Mouse (Mus musculus) hindbrain, embryonic 14.5 days (tissue): ENCODE data around the gene Usp29. TPM values are rescaled to one million over a fixed set of nuclear protein-coding genes. Genes with fewer than 3 reads are reported as not detected.
"Not testable (repeated sequence)": the region's sequence is repeated elsewhere in the genome, so short reads cannot be mapped to it uniquely, and the experiment has no call there.

Source experiments
- ATAC-seq: fragments of 200-750 bp; cut with Nextera tagmentation; 2 replicates; pipeline ENCODE4 v1.8.0; 2017; ENCODE audit warnings: moderate number of reproducible peaks, mild to moderate bottlenecking, moderate TSS enrichment, moderate library complexity; ENCODE audit not compliant: low FRiP score
- DNase-seq: peaks from one replicate; pipeline ENCODE4 v3.0.0-alpha.2; 2015; ENCODE audit warnings: low spot score
- H3K27ac ChIP-seq: fragments of 300-500 bp; sonication (generic); 2 replicates; pipeline ENCODE4 v1.5.1; 2014; ENCODE audit warnings: mild to moderate bottlenecking, moderate library complexity
- H3K27me3 ChIP-seq: fragments of 300-500 bp; sonication (generic); 2 replicates; pipeline ENCODE4 v1.6.1; 2014; ENCODE audit warnings: mild to moderate bottlenecking, low read length, mixed read lengths; ENCODE audit not compliant: control insufficient read depth, insufficient read depth
- H3K36me3 ChIP-seq: fragments of 300-500 bp; sonication (generic); replicated peaks from 2 replicates; pipeline ENCODE4 v1.6.1; 2014; ENCODE audit not compliant: control insufficient read depth, insufficient read depth
- H3K4me1 ChIP-seq: fragments of 300-500 bp; sonication (generic); replicated peaks from 2 replicates; pipeline ENCODE4 v1.6.1; 2014; ENCODE audit warnings: antibody characterized with exemption, low read length, mixed read lengths; ENCODE audit not compliant: control insufficient read depth, insufficient read depth
- H3K4me2 ChIP-seq: fragments of 300-500 bp; sonication (generic); replicated peaks from 2 replicates; pipeline ENCODE4 v1.6.1; 2014; ENCODE audit warnings: mild to moderate bottlenecking, moderate library complexity
- H3K4me3 ChIP-seq: fragments of 300-500 bp; sonication (generic); replicated peaks from 2 replicates; pipeline ENCODE4 v1.5.1; 2014; ENCODE audit warnings: mild to moderate bottlenecking, low read length
- H3K9ac ChIP-seq: fragments of 300-500 bp; sonication (generic); 2 replicates; pipeline ENCODE4 v1.6.1; 2014
- H3K9me3 ChIP-seq: fragments of 300-500 bp; sonication (generic); 2 replicates; pipeline ENCODE4 v1.6.1; 2016; ENCODE audit warnings: low read length; ENCODE audit not compliant: control insufficient read depth
- WGBS: fragments of 180-500 bp; shearing (Covaris S2); extraction: QIAGEN DNeasy Blood & Tissue Kit; methylation state at CpG from one replicate; pipeline ENCODE4 v1.1.7; 2014; 5-methylcytosine and 5-hydroxymethylcytosine counted together
- polyA plus RNA-seq: library from polyadenylated mRNA; unstranded; fragments of >200 nt; fragmentation: Nextera tagmentation; extraction: Ambion mirVana; gene quantifications from 2 replicates; pipeline ENCODE4 v1.2.1, GENCODE M21; 2014

Gene Usp29
- polyA plus RNA-seq, 1 experiment from 2014 or later, result 29.4 TPM

DNA sequence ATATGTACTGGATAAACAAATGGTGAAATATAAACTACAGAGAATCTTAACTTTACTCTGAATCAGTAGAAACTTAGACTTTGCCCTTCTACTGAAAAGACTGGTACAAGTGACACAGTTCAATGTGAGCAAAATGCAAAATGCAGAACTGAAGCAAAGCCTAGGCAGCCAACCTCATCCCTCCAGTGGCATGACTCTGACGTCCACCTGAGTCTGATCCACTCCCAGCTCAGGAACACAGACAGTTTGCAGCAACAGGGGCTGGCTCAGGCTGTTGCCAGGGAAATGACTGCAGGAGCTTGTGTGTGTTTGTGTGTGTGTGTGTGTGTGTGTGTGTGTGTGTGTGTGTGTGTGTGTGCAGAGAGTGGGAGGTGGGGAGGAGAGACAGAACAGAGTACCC lies 147.8 kb downstream of the Usp29 start:
- DNase-seq (no peak), ATAC-seq (no peak)
- H3K27ac ChIP-seq, result no peak overlapping the region
- no peaks in the 10 kb centered on the region for H3K27me3 ChIP-seq
- H3K9me3 ChIP-seq, result no peaks in the 10 kb centered on the region
- H3K9ac ChIP-seq, result no peak overlapping the region
- peaks cover 5% of the 10 kb centered on the region for H3K4me1 ChIP-seq
- H3K36me3 ChIP-seq, result no peaks in the 10 kb centered on the region
- H3K4me3 ChIP-seq, result no peak overlapping the region
- no peak overlapping the region for H3K4me2 ChIP-seq
- 75% methylated on average over 1 of the region's 1 CpGs for WGBS

DNA sequence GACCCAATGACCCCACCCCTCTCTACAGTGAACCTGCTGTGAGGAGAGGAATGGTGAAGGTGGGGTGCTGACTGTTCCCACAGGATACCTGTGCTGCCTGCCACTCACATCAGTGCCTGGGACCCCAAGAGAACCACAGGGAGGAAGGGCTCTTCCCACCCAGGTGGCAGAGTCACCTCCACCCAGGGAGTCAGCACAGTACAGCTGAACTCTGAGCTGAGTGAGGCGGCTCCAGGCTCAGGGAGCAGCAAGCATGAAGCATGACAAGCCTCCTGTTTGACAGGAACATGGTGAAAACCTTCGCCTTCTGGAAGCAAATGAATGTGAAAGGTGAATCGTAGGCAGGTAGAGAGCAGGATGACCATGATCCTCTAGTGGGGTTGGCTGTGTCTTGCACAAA lies 148.5 kb downstream of the Usp29 start:
- not testable (repeated sequence) for H3K27ac ChIP-seq, H3K4me2 ChIP-seq, DNase-seq, H3K9ac ChIP-seq, H3K36me3 ChIP-seq, H3K27me3 ChIP-seq, H3K4me1 ChIP-seq, H3K9me3 ChIP-seq, ATAC-seq, H3K4me3 ChIP-seq
- 93% methylated on average over 3 of the region's 3 CpGs for WGBS

DNA sequence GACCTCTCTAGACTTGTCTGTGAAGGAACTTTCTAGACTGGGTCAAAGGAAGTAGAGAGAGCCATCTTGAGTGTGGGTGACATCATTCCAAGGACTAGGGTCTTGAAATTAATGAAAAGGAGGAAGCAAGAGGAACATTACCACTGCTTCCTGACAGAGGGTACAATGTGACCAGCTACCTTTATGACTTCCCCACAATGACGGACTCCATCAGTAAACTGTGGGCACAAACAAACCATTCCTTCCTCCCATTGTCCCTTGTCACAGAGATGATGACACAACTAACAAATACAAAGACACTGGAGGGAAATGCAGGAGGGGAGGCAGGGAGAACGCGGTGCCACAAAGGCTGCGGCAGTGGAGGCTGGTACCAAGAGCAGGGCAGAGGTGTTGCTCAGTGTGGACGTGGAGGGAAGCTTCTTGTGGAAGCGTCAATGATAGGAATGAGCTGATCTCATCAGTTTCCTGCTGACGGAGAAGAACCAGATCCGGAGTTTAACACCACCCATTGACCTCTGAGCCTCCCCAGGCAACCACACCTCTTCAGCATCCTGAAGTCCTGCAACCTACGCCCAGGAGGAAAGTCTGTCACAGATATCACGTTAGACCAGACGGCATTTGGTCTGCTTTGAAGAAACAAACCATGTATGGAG lies 149.3 kb downstream of the Usp29 start:
- WGBS, result 89% methylated on average over 11 of the region's 11 CpGs

DNA sequence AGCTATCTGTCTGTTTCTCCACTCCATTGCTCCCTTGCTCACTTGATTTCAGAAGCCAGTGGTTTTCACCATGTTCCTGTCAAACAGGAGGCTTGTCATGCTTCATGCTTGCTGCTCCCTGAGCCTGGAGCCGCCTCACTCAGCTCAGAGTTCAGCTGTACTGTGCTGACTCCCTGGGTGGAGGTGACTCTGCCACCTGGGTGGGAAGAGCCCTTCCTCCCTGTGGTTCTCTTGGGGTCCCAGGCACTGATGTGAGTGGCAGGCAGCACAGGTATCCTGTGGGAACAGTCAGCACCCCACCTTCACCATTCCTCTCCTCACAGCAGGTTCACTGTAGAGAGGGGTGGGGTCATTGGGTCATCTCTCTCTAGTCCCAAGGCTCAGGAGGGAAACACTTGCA lies 150.5 kb downstream of the Usp29 start:
- H3K27me3 ChIP-seq, H3K4me3 ChIP-seq, H3K9ac ChIP-seq, DNase-seq, H3K4me1 ChIP-seq, H3K4me2 ChIP-seq, H3K27ac ChIP-seq, H3K36me3 ChIP-seq, H3K9me3 ChIP-seq: not testable (repeated sequence)
- ATAC-seq, result peak; percentile 22; the same call in 1 of the 2 replicates
- no CpG with 5 or more reads among the region's 1 CpGs for WGBS

More for the DNA sequence above, 149.3 kb downstream of the Usp29 start:
- Histone ChIP-seq H3K4me3 (no peak overlapping the region), H3K36me3 (no peaks in the 10 kb centered on the region), H3K4me1 (peaks cover 5% of the 10 kb centered on the region), H3K27ac (no peak overlapping the region), H3K9ac (no peak overlapping the region), H3K9me3 (no peaks in the 10 kb centered on the region), H3K27me3 (no peaks in the 10 kb centered on the region), H3K4me2 (no peak overlapping the region)
- DNase-seq, result no peak
- no peak for ATAC-seq

DNA sequence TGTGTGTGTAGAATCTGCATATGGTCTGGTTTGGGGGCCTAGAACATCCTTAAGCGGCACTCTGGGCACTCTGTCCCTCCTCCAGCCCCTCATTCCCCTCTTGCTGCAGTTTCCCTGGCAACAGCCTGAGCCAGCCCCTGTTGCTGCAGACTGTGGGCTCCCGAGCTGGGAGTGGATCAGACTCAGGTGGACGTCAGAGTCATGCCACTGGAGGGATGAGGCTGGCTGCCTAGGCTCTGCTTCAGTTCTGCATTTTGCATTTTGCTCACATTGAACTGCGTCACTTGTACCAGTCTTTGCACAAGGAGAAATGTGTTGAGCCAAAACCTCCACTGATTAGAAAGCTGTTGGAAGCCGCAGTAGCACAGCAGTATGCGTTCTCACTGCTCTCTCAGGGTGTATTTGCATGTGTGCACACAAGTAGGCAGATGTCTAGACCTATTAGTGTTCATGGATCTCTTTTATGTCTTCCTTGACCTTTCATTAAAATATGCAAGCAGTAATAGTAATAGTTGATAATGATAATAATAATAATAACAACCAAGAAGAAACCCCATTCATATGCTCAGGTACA lies 151.2 kb downstream of the Usp29 start:
- Histone ChIP-seq H3K4me1 (no peaks in the 10 kb centered on the region), H3K4me2 (no peak overlapping the region), H3K36me3 (no peaks in the 10 kb centered on the region), H3K27me3 (no peaks in the 10 kb centered on the region), H3K9ac (no peak overlapping the region), H3K9me3 (no peaks in the 10 kb centered on the region), H3K27ac (peak overlapping the region; percentile 54), H3K4me3 (no peak overlapping the region)
- ATAC-seq, result peak; percentile 71
- DNase-seq, result peak; percentile 52
- WGBS, result 27% methylated on average over 6 of the region's 6 CpGs

DNA sequence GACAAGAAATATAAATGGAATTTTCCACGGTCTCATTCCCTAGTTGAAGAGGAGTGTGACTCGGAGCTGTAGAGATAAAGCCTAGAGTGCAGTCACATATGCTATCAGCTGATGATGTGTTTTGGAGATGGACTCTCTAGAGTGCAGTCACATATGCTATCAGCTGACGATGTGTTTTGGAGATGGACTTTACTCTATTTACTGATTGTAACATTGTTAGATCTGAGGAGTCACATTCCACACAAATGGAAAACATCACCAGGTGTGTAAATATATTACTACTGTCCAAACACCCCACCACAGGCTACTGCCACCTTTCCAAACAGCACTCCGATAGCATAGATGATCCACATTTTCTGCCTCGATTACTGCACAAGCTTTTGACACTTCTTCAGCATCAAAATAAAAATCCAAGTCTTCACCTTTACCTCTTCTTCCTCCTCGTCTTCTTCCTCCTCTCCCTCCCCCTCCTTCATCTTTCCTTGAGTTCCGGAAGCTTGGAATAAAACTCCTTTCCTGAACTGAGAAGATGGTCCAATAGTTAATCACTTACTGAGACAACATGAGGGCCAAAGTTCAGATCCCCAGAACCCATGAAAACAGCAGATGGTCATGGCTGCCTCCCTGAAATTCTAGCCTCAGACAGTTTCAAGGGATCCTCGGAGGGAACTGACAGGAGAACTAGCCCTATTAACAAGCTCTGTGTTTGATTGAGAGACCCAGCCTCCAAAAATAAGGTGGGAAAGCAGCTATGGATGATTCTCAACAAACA lies 153.2 kb downstream of the Usp29 start:
- no peak for ATAC-seq
- Histone ChIP-seq H3K4me1 (no peaks in the 10 kb centered on the region), H3K9ac (no peak overlapping the region)

DNA sequence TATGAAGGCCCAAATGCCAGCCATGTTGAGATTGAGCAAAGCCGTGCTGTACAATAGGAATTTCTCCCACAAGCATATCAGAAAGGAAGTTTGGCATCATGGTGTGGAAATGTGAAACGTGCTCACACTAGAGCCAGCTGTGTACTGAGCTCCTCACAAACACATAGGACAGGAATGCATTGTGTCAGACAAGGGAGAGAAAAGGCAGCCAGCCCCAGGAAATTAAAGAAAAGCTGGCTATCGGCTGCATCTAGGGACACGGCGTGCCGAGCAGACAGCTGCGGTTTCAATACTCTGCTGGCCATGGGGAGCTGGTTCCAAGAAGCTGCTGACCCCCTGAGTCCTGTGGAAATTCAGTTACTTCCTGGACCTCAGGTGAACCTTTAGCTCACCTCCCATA lies 155.0 kb downstream of the Usp29 start:
- Histone ChIP-seq H3K9ac (no peak overlapping the region), H3K4me2 (no peak overlapping the region), H3K36me3 (no peaks in the 10 kb centered on the region), H3K4me3 (no peak overlapping the region), H3K9me3 (no peaks in the 10 kb centered on the region), H3K27ac (no peak overlapping the region), H3K4me1 (no peaks in the 10 kb centered on the region), H3K27me3 (no peaks in the 10 kb centered on the region)
- ATAC-seq (no peak), DNase-seq (no peak)
- 78% methylated on average over 7 of the region's 7 CpGs for WGBS

More for the DNA sequence above, 153.2 kb downstream of the Usp29 start:
- Histone ChIP-seq H3K27ac (no peak overlapping the region), H3K36me3 (no peaks in the 10 kb centered on the region), H3K27me3 (no peaks in the 10 kb centered on the region), H3K4me3 (no peak overlapping the region), H3K4me2 (no peak overlapping the region), H3K9me3 (no peaks in the 10 kb centered on the region)
- 89% methylated on average over 8 of the region's 8 CpGs for WGBS
- DNase-seq, result no peak

DNA sequence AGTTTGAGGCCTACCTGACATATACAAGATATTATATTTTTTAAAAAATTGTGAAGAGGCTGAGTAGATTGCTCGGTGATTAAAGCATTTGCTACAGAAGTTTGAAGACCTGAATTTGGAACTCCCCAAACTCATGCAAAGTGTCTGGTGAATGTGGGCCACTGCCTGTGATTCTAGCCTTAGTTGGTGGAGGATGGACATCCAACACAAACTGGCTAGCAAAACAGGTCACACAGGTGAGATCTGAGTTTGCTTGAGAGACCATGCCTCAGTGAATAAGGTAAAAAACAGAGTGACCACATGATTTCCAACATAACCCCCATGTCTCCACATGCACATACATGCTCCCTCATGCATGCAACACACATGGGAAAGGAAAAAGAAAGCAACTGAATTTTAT lies 156.5 kb downstream of the Usp29 start:
- Histone ChIP-seq H3K9ac (no peak overlapping the region), H3K36me3 (no peaks in the 10 kb centered on the region), H3K4me1 (peaks cover 10% of the 10 kb centered on the region; the same call in 1 of the 2 replicates), H3K4me2 (no peak overlapping the region), H3K9me3 (no peaks in the 10 kb centered on the region), H3K4me3 (no peak overlapping the region), H3K27ac (no peak overlapping the region), H3K27me3 (no peaks in the 10 kb centered on the region)
- WGBS, result 98% methylated on average over 1 of the region's 1 CpGs
- DNase-seq (no peak), ATAC-seq (no peak)

DNA sequence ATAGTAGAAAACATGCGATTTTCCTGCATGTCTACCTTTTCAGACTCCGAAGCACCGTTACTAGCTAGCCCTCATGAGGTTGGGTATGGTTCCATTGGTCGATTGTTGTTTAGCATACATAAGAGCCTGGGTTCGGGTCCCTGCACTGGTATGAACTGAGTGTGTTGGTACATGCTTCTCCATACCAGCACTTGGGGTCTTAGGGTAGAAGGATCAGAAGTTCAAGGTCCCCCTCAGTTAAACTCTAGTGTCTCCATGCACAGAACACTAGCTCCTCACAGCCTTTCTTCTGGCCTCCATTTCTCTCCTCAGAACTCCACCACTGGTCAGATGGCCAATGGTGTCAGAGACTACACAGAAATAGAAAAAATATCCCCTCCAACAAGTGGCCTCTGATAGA lies 159.5 kb downstream of the Usp29 start:
- Histone ChIP-seq H3K9me3 (no peaks in the 10 kb centered on the region), H3K27me3 (no peaks in the 10 kb centered on the region), H3K4me2 (no peak overlapping the region), H3K36me3 (no peaks in the 10 kb centered on the region), H3K9ac (no peak overlapping the region), H3K4me1 (peaks cover 17% of the 10 kb centered on the region; the same call in 1 of the 2 replicates), H3K27ac (no peak overlapping the region), H3K4me3 (no peak overlapping the region)
- WGBS, result 94% methylated on average over 5 of the region's 5 CpGs
- no peak for DNase-seq
- ATAC-seq, result no peak
